Mouse (Mus musculus) midbrain, embryonic 11.5 days (tissue): Measurements from ENCODE around the gene Gzmk. TPM values are rescaled to one million over a fixed set of nuclear protein-coding genes. Genes with fewer than 3 reads are reported as not detected.

Source experiments
- ATAC-seq: fragments of 200-750 bp; cut with Nextera tagmentation; 2 replicates; pipeline ENCODE4 v1.8.0; 2017; ENCODE audit warnings: moderate TSS enrichment, moderate library complexity; ENCODE audit not compliant: low FRiP score
- DNase-seq: peaks from one replicate; pipeline ENCODE4 v3.0.0; 2015; ENCODE audit warnings: low spot score; ENCODE audit errors: missing footprints
- H3K27ac ChIP-seq: fragments of 300-500 bp; sonication (generic); 2 replicates; pipeline ENCODE4 v1.5.1; 2014; ENCODE audit warnings: low read depth, low read length
- H3K27me3 ChIP-seq: fragments of 300-500 bp; sonication (generic); 2 replicates; pipeline ENCODE4 v1.6.1; 2014; ENCODE audit warnings: mild to moderate bottlenecking, low read length, moderate library complexity, mixed read lengths; ENCODE audit not compliant: control insufficient read depth, insufficient read depth
- H3K36me3 ChIP-seq: fragments of 300-500 bp; sonication (generic); 2 replicates; pipeline ENCODE4 v1.6.1; 2014; ENCODE audit warnings: mild to moderate bottlenecking, low read length, moderate library complexity, mixed read lengths; ENCODE audit not compliant: control insufficient read depth, insufficient read depth
- H3K4me1 ChIP-seq: fragments of 300-500 bp; sonication (generic); 2 replicates; pipeline ENCODE4 v1.6.1; 2014; ENCODE audit warnings: low read length; ENCODE audit not compliant: control insufficient read depth, insufficient read depth
- H3K4me2 ChIP-seq: fragments of 300-500 bp; sonication (generic); 2 replicates; pipeline ENCODE4 v1.6.1; 2014; ENCODE audit warnings: mild to moderate bottlenecking, moderate library complexity
- H3K4me3 ChIP-seq: fragments of 300-500 bp; sonication (generic); 2 replicates; pipeline ENCODE4 v1.5.1; 2014; ENCODE audit warnings: low read depth, low read length
- H3K9ac ChIP-seq: fragments of 300-500 bp; sonication (generic); 2 replicates; pipeline ENCODE4 v1.6.1; 2014; ENCODE audit warnings: low read length
- H3K9me3 ChIP-seq: fragments of 300-500 bp; sonication (generic); 2 replicates; pipeline ENCODE4 v1.6.1; 2016; ENCODE audit warnings: low read length; ENCODE audit not compliant: control insufficient read depth
- WGBS: fragments of 180-500 bp; shearing (Covaris S2); extraction: QIAGEN DNeasy Blood & Tissue Kit; methylation state at CpG from one replicate; pipeline ENCODE4 v1.1.7; 2014; 5-methylcytosine and 5-hydroxymethylcytosine counted together
- polyA plus RNA-seq: library from polyadenylated mRNA; unstranded; fragments of >200 nt; fragmentation: Nextera tagmentation; extraction: Ambion mirVana; gene quantifications from 2 replicates; pipeline ENCODE4 v1.2.1, GENCODE M21; 2014

The Gzmk gene
- polyA plus RNA-seq, 1 experiment from 2014 or later = not detected

GRCm38 (mm10) chr13:113151556-113151955 is 74.2 kb downstream of the Gzmk start:
- H3K4me3 ChIP-seq = no peak overlapping the region
- no peak overlapping the region for H3K27ac ChIP-seq
- H3K4me1 ChIP-seq = no peaks in the 10 kb centered on the region
- H3K27me3 ChIP-seq = no peaks in the 10 kb centered on the region
- no peaks in the 10 kb centered on the region for H3K36me3 ChIP-seq
- H3K9ac ChIP-seq = no peak overlapping the region
- no peak overlapping the region for H3K4me2 ChIP-seq
- no peaks in the 10 kb centered on the region for H3K9me3 ChIP-seq
- DNase-seq (no peak), ATAC-seq (no peak)
- WGBS = 85% methylated on average over 4 of the region's 4 CpGs

- H3K27me3 ChIP-seq = no peaks in the 10 kb centered on the region
- H3K4me3 ChIP-seq = no peak overlapping the region
- H3K9me3 ChIP-seq = no peaks in the 10 kb centered on the region
- DNase-seq = no peak
- no peaks in the 10 kb centered on the region for H3K36me3 ChIP-seq
- H3K27ac ChIP-seq = no peak overlapping the region
- ATAC-seq = no peak
- H3K4me1 ChIP-seq = no peaks in the 10 kb centered on the region
- WGBS = 89% methylated on average over 1 of the region's 1 CpGs
- no peak overlapping the region for H3K9ac ChIP-seq
- H3K4me2 ChIP-seq = no peak overlapping the region
These were observed 86.1 kb downstream of the Gzmk start for GRCm38 (mm10) chr13:113139597-113139996.

- ATAC-seq = no peak
- H3K4me2 ChIP-seq = no peak overlapping the region
- no peak overlapping the region for H3K4me3 ChIP-seq
- H3K27me3 ChIP-seq = no peaks in the 10 kb centered on the region
- no peak overlapping the region for H3K27ac ChIP-seq
- 93% methylated on average over 1 of the region's 1 CpGs for WGBS
- H3K36me3 ChIP-seq = no peaks in the 10 kb centered on the region
- no peak overlapping the region for H3K9ac ChIP-seq
- no peaks in the 10 kb centered on the region for H3K9me3 ChIP-seq
- H3K4me1 ChIP-seq = no peaks in the 10 kb centered on the region
- no peak for DNase-seq
These were observed 95.7 kb downstream of the Gzmk start for GRCm38 (mm10) chr13:113129974-113130373.

Other genes with a start within 250 kb of the Gzmk start
- 0.39 and 0.68 TPM in 2 replicates for gene Ccno, start 238.1 kb downstream of the Gzmk start, polyA plus RNA-seq
- 0.12 TPM in 2 replicates for gene Mcidas, start 232.1 kb downstream of the Gzmk start, polyA plus RNA-seq
- gene Cdc20b, start 190.8 kb downstream of the Gzmk start, polyA plus RNA-seq = not detected in 2 replicates
- 117 and 123 TPM in 2 replicates for gene Gpx8, start 179.5 kb downstream of the Gzmk start, polyA plus RNA-seq
- not detected in 2 replicates for gene Gzma, start 124.9 kb downstream of the Gzmk start, polyA plus RNA-seq
- 0.86 and 0.97 TPM in 2 replicates for gene Esm1, start 16.2 kb downstream of the Gzmk start, polyA plus RNA-seq
- gene BC067074, start 67.3 kb upstream of the Gzmk start, polyA plus RNA-seq = 1.3 and 1.5 TPM in 2 replicates